Mouse (Mus musculus): ENCODE measurements around the gene Chn2.

DNA sequence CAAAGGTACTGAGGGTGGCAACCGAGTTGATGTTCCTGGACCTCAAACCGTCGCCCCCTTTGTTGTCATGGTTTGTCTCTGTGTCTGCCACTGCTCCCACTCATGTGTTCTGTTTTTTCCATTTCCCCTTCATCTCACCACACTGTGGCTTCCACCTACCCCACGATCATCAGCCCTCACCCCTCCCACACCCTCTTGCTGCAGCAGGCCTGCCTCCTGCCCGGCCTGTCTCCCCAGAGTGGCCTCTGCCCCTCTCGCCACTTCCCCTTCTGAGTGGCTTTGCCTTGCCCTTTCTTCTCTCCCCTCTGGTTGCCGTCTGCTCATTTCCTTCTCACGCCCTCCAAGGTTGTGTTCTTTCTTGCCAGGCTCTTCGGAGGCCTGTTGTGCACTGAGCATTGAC lies 123.4 kb downstream of the Chn2 start:
- TF ChIP-seq CTCF (IDR thresholded peaks at IDR 0.05; ENCODE audit: low read depth, low read length): no peak
- no peak for TF ChIP-seq POLR2A (IDR thresholded peaks at IDR 0.05; ENCODE audit: insufficient read depth, low read length)
- TF ChIP-seq EP300 (IDR thresholded peaks at IDR 0.05; ENCODE audit: insufficient read depth, low read depth, low read length): no peak
